Mouse (Mus musculus): ENCODE results near the gene Diras2. TPM values are rescaled to one million over a fixed set of nuclear protein-coding genes. Genes with fewer than 3 reads are reported as not detected.
A peak's percentile ranks its signal among the peaks of the same experiment; 100 is the strongest.

The Diras2 gene
- 5.2 and 5.7 TPM in 2 replicates for polyA plus RNA-seq (2015; fragmentation: Nextera tagmentation; extraction: Ambion mirVana)

DNA sequence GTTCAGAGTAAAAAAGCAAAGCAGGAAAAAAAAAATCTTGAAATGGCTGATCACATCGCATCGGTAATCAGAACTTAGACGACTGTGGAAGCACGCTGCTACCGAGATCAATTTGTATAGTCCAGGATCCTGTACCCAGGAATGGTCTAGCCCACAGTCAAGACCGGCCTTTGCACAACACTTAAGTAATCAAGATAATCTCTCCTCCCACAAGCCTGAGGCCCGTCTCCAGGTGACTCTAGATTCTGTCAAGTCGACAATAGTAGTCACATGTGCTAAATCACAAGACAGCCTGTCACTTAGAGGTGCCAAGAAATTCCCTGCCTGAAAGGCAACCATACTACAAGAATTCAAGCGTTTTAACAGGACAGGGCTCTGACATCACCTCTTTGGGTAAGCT lies at the start of gene Diras2:
TSS of gene Diras2 (minus strand) at position 159 of the 400 bp plus-strand sequence.
- H3K4me3 ChIP-seq, result peak within 1 kb of the TSS; percentile 63
- no peak for ATAC-seq (replicated peaks)
- peaks cover 16% of the 10 kb centered on the region; the same call in 1 of the 2 replicates for H3K27me3 ChIP-seq (replicated peaks)
- H3K4me1 ChIP-seq, result peaks cover 16% of the 10 kb centered on the region
- no peaks in the 10 kb centered on the region for H3K9me3 ChIP-seq
- peak within 1 kb of the TSS; percentile 80 for H3K9ac ChIP-seq
- 54% methylated on average over 9 of the region's 9 CpGs for WGBS
- H3K27ac ChIP-seq, result peak within 1 kb of the TSS; percentile 92
- no peaks in the 10 kb centered on the region for H3K36me3 ChIP-seq (replicated peaks)
- peak within 1 kb of the TSS; percentile 89 for H3K4me2 ChIP-seq

DNA sequence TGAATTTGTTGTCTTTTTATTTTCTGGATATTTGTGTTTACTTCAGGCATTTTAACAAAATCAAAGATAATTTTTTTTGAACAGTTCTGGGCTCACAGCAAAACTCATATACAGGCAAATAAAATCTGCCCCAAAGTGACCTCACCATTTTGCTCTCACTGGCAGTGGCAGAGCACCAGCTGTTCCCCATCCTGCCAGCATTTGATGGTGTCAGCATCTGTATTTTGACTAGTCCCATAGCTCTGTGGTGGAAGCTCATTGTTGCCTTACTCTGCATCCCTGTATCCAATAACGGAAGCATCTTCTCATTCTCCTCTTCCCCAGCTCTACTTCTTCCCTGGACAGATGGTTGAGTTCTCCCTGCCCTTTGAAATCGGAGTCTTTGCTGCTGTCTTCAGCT lies 47.7 kb upstream of the Diras2 start:
- peaks cover 10% of the 10 kb centered on the region for H3K4me1 ChIP-seq
- H3K27ac ChIP-seq, result no peak overlapping the region
- ATAC-seq (replicated peaks), result no peak
- H3K9ac ChIP-seq, result no peak overlapping the region
- H3K4me2 ChIP-seq, result no peak overlapping the region
- H3K9me3 ChIP-seq, result no peaks in the 10 kb centered on the region
- no peaks in the 10 kb centered on the region for H3K36me3 ChIP-seq (replicated peaks)
- H3K27me3 ChIP-seq (replicated peaks), result peaks cover 20% of the 10 kb centered on the region
- 86% methylated on average over 2 of the region's 2 CpGs for WGBS
- no peak overlapping the region for H3K4me3 ChIP-seq

DNA sequence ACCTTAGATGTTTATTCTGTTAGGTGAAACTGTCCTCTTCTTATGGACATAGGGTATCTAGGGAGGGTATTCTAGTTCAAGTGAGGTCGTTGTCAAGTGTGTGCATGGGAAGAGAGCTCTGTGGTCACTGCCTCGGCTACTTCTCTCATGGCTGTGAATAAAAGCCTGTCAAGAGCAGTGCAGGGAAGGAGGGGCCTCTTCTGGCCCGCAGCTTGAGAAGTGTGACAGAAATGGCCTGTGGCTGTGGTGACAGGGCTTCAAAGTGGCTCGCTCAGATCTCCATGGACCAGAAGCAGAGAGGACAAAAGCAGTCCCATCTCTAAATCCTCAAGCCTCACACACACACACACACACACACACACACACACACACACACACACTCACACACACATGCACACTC lies 46.9 kb upstream of the Diras2 start:
- Histone ChIP-seq H3K9ac (no peak overlapping the region), H3K27me3 (replicated peaks) (peaks cover 13% of the 10 kb centered on the region), H3K4me3 (no peak overlapping the region), H3K36me3 (replicated peaks) (no peaks in the 10 kb centered on the region), H3K4me1 (peaks cover 3% of the 10 kb centered on the region), H3K4me2 (no peak overlapping the region), H3K27ac (no peak overlapping the region), H3K9me3 (no peaks in the 10 kb centered on the region)
- ATAC-seq (replicated peaks), result no peak
- WGBS, result 26% methylated on average over 4 of the region's 4 CpGs

- Histone ChIP-seq H3K4me3 (no peak overlapping the region), H3K27ac (no peak overlapping the region), H3K27me3 (replicated peaks) (peaks cover 8% of the 10 kb centered on the region; the same call in 1 of the 2 replicates), H3K4me1 (no peaks in the 10 kb centered on the region), H3K4me2 (no peak overlapping the region), H3K36me3 (replicated peaks) (no peaks in the 10 kb centered on the region), H3K9me3 (no peaks in the 10 kb centered on the region), H3K9ac (no peak overlapping the region)
- ATAC-seq (replicated peaks), result no peak
- 74% methylated on average over 3 of the region's 3 CpGs for WGBS
These were observed 46.3 kb upstream of the Diras2 start for GRCm38 (mm10) chr13:52577326-52577920.

GRCm38 (mm10) chr13:52576841-52577240 lies 45.8 kb upstream of the Diras2 start:
- no peak for ATAC-seq (replicated peaks)
- no peak overlapping the region for H3K4me2 ChIP-seq
- H3K9ac ChIP-seq, result no peak overlapping the region
- H3K36me3 ChIP-seq (replicated peaks), result no peaks in the 10 kb centered on the region
- H3K27ac ChIP-seq, result no peak overlapping the region
- peaks cover 7% of the 10 kb centered on the region; the same call in 1 of the 2 replicates for H3K27me3 ChIP-seq (replicated peaks)
- H3K4me3 ChIP-seq, result no peak overlapping the region
- no peaks in the 10 kb centered on the region for H3K9me3 ChIP-seq
- 55% methylated on average over 10 of the region's 10 CpGs for WGBS
- H3K4me1 ChIP-seq, result no peaks in the 10 kb centered on the region

DNA sequence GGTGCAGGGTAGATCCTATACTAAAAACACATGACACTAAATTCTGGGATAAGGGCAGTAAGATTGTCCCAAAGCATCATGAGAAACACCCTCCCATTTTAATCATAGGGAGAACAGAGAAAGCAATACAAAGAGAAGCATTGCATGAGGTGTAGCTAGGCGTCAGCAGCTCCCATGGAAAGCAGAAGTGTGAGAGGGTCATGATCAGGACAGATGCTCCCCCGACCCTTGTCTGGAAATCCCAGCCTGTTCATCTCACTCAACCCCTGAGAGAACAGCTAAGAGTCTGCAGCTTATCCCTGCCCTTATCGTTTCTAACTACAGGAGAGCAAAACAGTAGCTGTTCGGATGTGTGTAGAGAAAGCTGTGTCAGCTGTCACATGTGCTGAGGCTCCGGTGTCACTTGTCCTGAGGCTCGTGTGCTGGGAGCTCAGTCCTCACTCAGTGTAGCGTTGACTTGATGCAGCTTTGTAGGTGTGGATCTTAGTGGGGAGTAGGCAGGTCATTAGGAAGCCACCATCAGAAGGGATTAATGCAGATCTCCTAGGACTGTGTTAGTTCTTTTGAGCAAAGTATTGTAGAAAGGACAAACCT lies 45.0 kb upstream of the Diras2 start:
- Histone ChIP-seq H3K27me3 (replicated peaks) (peaks cover 5% of the 10 kb centered on the region; the same call in 1 of the 2 replicates), H3K4me3 (no peak overlapping the region), H3K27ac (no peak overlapping the region), H3K9me3 (no peaks in the 10 kb centered on the region), H3K4me1 (no peaks in the 10 kb centered on the region), H3K36me3 (replicated peaks) (no peaks in the 10 kb centered on the region), H3K4me2 (no peak overlapping the region), H3K9ac (no peak overlapping the region)
- WGBS, result 69% methylated on average over 7 of the region's 7 CpGs
- ATAC-seq (replicated peaks), result no peak

DNA sequence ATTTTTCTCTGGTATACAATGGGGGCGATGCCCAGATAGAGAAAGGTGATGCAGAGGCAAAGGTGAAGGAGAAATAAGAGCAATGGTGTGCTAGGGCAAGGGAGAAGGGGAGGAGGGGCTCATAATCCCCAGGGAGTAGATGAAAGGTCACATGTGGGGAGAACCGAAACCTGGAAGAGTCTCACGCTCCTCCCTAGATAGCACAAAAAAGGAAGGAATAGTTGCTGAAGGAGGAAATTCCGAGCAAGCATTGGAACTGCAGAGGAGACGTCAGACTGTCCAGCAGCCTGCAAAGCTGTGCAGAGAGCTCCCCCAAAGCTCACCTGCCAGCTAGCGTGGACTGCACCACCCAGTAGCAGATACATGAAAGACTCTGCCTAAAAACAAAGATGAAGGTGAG lies 44.4 kb upstream of the Diras2 start:
- Histone ChIP-seq H3K9me3 (no peaks in the 10 kb centered on the region), H3K36me3 (replicated peaks) (no peaks in the 10 kb centered on the region), H3K27ac (no peak overlapping the region), H3K4me2 (no peak overlapping the region), H3K27me3 (replicated peaks) (peaks cover 3% of the 10 kb centered on the region; the same call in 1 of the 2 replicates), H3K9ac (no peak overlapping the region), H3K4me3 (no peak overlapping the region), H3K4me1 (no peaks in the 10 kb centered on the region)
- ATAC-seq (replicated peaks), result no peak
- WGBS, result 75% methylated on average over 6 of the region's 6 CpGs

DNA sequence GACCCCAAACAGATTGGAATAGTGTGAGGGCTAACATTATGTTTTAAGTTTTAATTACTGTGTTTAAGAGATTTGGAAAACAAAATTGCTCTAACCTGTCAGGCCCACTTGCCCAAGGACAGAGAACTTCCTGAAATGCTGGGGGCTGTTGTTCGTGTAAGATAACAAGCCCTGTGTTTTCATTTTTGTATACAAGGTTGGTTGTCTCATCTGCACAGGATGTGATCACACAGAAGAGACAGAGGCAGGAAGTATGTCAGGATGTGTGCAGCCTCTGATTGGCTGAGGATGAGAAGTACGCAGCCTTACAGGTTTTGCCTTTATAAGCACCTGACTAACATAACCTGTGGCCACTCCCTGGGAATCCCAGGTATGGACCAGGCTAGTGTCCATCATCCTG lies 43.2 kb upstream of the Diras2 start:
- WGBS, result 89% methylated on average over 2 of the region's 2 CpGs
- H3K27me3 ChIP-seq (replicated peaks), result peaks cover 3% of the 10 kb centered on the region; the same call in 1 of the 2 replicates
- H3K4me2 ChIP-seq, result no peak overlapping the region
- no peaks in the 10 kb centered on the region for H3K9me3 ChIP-seq
- H3K4me1 ChIP-seq, result no peaks in the 10 kb centered on the region
- no peak for ATAC-seq (replicated peaks)
- H3K27ac ChIP-seq, result no peak overlapping the region
- H3K36me3 ChIP-seq (replicated peaks), result no peaks in the 10 kb centered on the region
- H3K9ac ChIP-seq, result no peak overlapping the region
- H3K4me3 ChIP-seq, result no peak overlapping the region

DNA sequence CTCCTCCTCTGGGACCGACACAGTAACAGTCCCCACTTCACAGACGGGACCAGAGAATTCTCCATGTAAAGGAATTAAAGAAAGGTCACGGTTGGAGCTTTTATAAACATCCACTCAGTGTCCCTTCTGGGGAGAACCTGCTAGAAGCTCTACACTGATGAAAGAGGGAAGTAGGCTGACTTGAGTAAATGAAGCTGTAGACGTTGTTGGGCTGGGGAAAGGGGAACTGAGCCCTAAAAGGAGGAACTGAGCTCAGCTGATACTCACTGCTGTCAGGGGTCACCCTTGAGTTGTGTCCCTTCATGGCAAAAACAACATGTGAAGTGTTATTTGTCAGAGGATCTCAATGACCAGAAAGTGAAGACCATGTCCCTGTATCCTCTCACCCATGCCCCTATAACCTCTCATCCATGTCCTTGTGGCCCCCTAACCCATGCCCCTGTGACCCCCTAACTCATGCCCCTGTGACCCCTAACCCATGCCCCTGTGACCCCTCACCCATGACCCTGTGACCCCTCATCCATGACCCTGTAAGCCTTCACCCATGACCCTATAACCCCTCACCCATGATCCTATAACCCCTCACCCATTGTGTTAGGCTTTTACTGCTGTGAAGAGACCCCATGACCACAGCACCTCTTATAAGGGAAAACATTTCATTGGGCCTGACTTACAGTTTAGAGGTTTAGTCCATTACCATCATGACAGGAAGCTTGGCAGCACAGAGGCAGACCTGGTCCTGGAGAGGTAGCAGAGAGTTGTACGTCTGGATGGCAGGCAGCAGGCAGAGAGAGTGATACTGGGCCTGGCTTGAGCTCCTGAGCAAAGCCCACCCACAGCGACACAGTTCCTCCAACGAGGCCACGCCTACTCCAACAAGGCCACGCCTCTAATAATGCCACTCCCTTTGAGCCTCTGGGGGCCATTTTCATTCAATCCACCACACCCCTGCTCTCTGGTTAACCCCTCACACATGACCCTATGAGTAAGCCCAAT lies 41.7 kb upstream of the Diras2 start:
- Histone ChIP-seq H3K9ac (no peak overlapping the region), H3K4me2 (no peak overlapping the region), H3K9me3 (no peaks in the 10 kb centered on the region), H3K27ac (no peak overlapping the region), H3K27me3 (replicated peaks) (peaks cover 3% of the 10 kb centered on the region; the same call in 1 of the 2 replicates), H3K4me3 (no peak overlapping the region), H3K36me3 (replicated peaks) (no peaks in the 10 kb centered on the region), H3K4me1 (no peaks in the 10 kb centered on the region)
- 75% methylated on average over 9 of the region's 9 CpGs for WGBS
- no peak for ATAC-seq (replicated peaks)

DNA sequence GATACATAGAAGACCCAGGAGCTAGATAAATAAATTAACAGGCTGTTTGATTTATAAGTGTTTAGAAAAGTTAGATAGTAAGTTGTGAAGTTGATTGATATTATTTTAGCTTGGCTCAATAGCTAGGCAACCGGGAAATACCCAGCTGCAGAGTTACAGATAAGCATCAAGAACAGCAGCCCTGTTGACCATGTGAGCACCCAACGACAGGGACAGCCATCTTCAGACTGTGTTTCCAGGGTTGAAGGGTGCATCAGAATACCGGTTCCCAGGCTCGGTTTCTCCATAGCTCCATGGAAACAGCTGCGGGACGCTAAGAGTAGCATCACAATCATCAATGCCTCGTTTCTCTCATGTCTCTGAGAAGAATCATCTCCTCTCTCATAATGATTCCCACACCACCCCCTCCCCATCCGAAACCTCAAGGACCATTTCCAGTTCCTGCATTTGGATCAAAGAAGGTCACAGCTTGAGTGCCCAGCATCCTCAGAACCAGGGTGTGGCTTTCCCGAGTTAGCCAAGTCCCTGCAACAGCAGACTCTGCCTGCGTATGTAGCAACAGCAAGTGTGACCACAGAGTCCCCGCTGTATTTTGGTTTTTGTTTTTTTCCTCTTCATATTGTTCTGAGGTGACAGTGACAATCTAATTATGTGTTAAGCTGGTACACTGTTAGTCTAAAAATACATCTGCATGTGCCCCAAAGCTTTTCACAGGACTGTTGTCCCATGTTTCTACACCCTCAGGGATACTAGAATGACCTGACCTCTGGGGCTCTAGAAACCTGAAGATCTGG lies 40.7 kb upstream of the Diras2 start:
- no peaks in the 10 kb centered on the region for H3K4me1 ChIP-seq
- no peak overlapping the region for H3K27ac ChIP-seq
- no peak for ATAC-seq (replicated peaks)
- no peaks in the 10 kb centered on the region for H3K36me3 ChIP-seq (replicated peaks)
- no peaks in the 10 kb centered on the region for H3K9me3 ChIP-seq
- no peak overlapping the region for H3K4me3 ChIP-seq
- H3K9ac ChIP-seq, result no peak overlapping the region
- peaks cover 3% of the 10 kb centered on the region; the same call in 1 of the 2 replicates for H3K27me3 ChIP-seq (replicated peaks)
- no peak overlapping the region for H3K4me2 ChIP-seq
- 81% methylated on average over 11 of the region's 11 CpGs for WGBS

DNA sequence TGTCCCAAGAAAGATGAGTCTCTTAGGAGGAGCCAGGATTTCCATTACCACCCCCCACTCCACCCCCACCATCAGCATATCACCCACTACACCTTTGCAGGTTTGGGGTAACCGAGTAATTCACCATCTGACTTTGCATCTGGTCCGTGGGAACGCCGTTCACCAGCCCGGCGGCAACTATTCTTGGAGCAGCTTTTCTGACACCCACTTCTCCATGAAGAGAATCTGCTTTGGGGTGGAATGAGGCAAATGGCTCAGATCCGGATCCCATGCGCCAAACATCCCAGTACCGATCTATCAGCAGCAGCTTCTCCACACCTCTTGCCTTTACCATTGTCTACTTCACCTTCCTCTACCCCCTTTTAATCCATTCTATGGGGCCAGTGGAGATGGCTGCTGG lies 39.2 kb upstream of the Diras2 start:
- Histone ChIP-seq H3K27ac (no peak overlapping the region), H3K4me3 (no peak overlapping the region), H3K4me2 (no peak overlapping the region), H3K36me3 (replicated peaks) (no peaks in the 10 kb centered on the region), H3K9ac (no peak overlapping the region), H3K4me1 (no peaks in the 10 kb centered on the region), H3K27me3 (replicated peaks) (0 out of 2 replicates have a peak, but pooled peaks cover 3% of the 10 kb centered on the region), H3K9me3 (no peaks in the 10 kb centered on the region)
- no peak for ATAC-seq (replicated peaks)
- 94% methylated on average over 9 of the region's 9 CpGs for WGBS
